Mouse (Mus musculus): Measurements from ENCODE around the gene Skp1a.

Gene Skp1a

GRCm38 (mm10) chr11:52262338-52262737 is 30.5 kb downstream of the Skp1a start:
- TF ChIP-seq POU5F1 (IDR thresholded peaks at IDR 0.05; ENCODE audit: borderline replicate concordance, low read length), result no peak
- TF ChIP-seq NANOG (IDR thresholded peaks at IDR 0.05; ENCODE audit: borderline replicate concordance, low read length), result no peak
- TF ChIP-seq CTCF (conservative IDR thresholded peaks at IDR 0.05; ENCODE audit: low read length), result no peak
- Histone ChIP-seq H3K9me3 (ENCODE audit: low read length) (no peaks in the 10 kb centered on the region), H3K36me3 (ENCODE audit: insufficient read depth, low read length) (peaks cover 78% of the 10 kb centered on the region), H3K4me3 (replicated peaks; ENCODE audit: low read length) (no peak overlapping the region), H3K27me3 (ENCODE audit: insufficient read depth, low read length) (no peaks in the 10 kb centered on the region), H3K4me1 (replicated peaks; ENCODE audit: low read depth, low read length) (peaks cover 80% of the 10 kb centered on the region)

- Histone ChIP-seq H3K9me3 (ENCODE audit: low read length) (no peaks in the 10 kb centered on the region), H3K36me3 (ENCODE audit: insufficient read depth, low read length) (peaks cover 74% of the 10 kb centered on the region), H3K4me1 (replicated peaks; ENCODE audit: low read depth, low read length) (peaks cover 88% of the 10 kb centered on the region), H3K4me3 (replicated peaks; ENCODE audit: low read length) (peak overlapping the region; percentile 45), H3K27me3 (ENCODE audit: insufficient read depth, low read length) (no peaks in the 10 kb centered on the region)
- TF ChIP-seq POU5F1 (IDR thresholded peaks at IDR 0.05; ENCODE audit: borderline replicate concordance, low read length) (no peak), CTCF (conservative IDR thresholded peaks at IDR 0.05; ENCODE audit: low read length) (no peak), NANOG (IDR thresholded peaks at IDR 0.05; ENCODE audit: borderline replicate concordance, low read length) (no peak)
These were observed 33.1 kb downstream of the Skp1a start for GRCm38 (mm10) chr11:52264871-52265270.

- H3K36me3 ChIP-seq (ENCODE audit: insufficient read depth, low read length), result peaks cover 74% of the 10 kb centered on the region
- H3K27me3 ChIP-seq (ENCODE audit: insufficient read depth, low read length), result no peaks in the 10 kb centered on the region
- no peaks in the 10 kb centered on the region for H3K9me3 ChIP-seq (ENCODE audit: low read length)
- TF ChIP-seq NANOG (IDR thresholded peaks at IDR 0.05; ENCODE audit: borderline replicate concordance, low read length), result no peak
- no peak for TF ChIP-seq CTCF (conservative IDR thresholded peaks at IDR 0.05; ENCODE audit: low read length)
- TF ChIP-seq POU5F1 (IDR thresholded peaks at IDR 0.05; ENCODE audit: borderline replicate concordance, low read length), result no peak
- peaks cover 81% of the 10 kb centered on the region for H3K4me1 ChIP-seq (replicated peaks; ENCODE audit: low read depth, low read length)
- peak overlapping the region; percentile 45 for H3K4me3 ChIP-seq (replicated peaks; ENCODE audit: low read length)
These were observed 34.0 kb downstream of the Skp1a start for GRCm38 (mm10) chr11:52265616-52266307.

GRCm38 (mm10) chr11:52267271-52267670 is 35.5 kb downstream of the Skp1a start:
- H3K4me3 ChIP-seq (replicated peaks; ENCODE audit: low read length), result no peak overlapping the region
- TF ChIP-seq POU5F1 (IDR thresholded peaks at IDR 0.05; ENCODE audit: borderline replicate concordance, low read length), result no peak
- TF ChIP-seq NANOG (IDR thresholded peaks at IDR 0.05; ENCODE audit: borderline replicate concordance, low read length), result no peak
- no peak for TF ChIP-seq CTCF (conservative IDR thresholded peaks at IDR 0.05; ENCODE audit: low read length)
- H3K36me3 ChIP-seq (ENCODE audit: insufficient read depth, low read length), result peaks cover 70% of the 10 kb centered on the region
- no peaks in the 10 kb centered on the region for H3K9me3 ChIP-seq (ENCODE audit: low read length)
- no peaks in the 10 kb centered on the region for H3K27me3 ChIP-seq (ENCODE audit: insufficient read depth, low read length)
- H3K4me1 ChIP-seq (replicated peaks; ENCODE audit: low read depth, low read length), result peaks cover 73% of the 10 kb centered on the region

GRCm38 (mm10) chr11:52268104-52268835 is 36.5 kb downstream of the Skp1a start:
- Histone ChIP-seq H3K27me3 (ENCODE audit: insufficient read depth, low read length) (no peaks in the 10 kb centered on the region), H3K9me3 (ENCODE audit: low read length) (no peaks in the 10 kb centered on the region), H3K4me3 (replicated peaks; ENCODE audit: low read length) (peak overlapping the region; percentile 3; the same call in 1 of the 2 replicates), H3K36me3 (ENCODE audit: insufficient read depth, low read length) (peaks cover 68% of the 10 kb centered on the region), H3K4me1 (replicated peaks; ENCODE audit: low read depth, low read length) (peaks cover 73% of the 10 kb centered on the region)
- TF ChIP-seq NANOG (IDR thresholded peaks at IDR 0.05; ENCODE audit: borderline replicate concordance, low read length) (no peak), CTCF (conservative IDR thresholded peaks at IDR 0.05; ENCODE audit: low read length) (no peak), POU5F1 (IDR thresholded peaks at IDR 0.05; ENCODE audit: borderline replicate concordance, low read length) (no peak)

GRCm38 (mm10) chr11:52269841-52270240 is 38.0 kb downstream of the Skp1a start:
- peaks cover 72% of the 10 kb centered on the region for H3K36me3 ChIP-seq (ENCODE audit: insufficient read depth, low read length)
- peaks cover 76% of the 10 kb centered on the region for H3K4me1 ChIP-seq (replicated peaks; ENCODE audit: low read depth, low read length)
- no peak overlapping the region for H3K4me3 ChIP-seq (replicated peaks; ENCODE audit: low read length)
- H3K9me3 ChIP-seq (ENCODE audit: low read length), result no peaks in the 10 kb centered on the region
- no peaks in the 10 kb centered on the region for H3K27me3 ChIP-seq (ENCODE audit: insufficient read depth, low read length)
- TF ChIP-seq NANOG (IDR thresholded peaks at IDR 0.05; ENCODE audit: borderline replicate concordance, low read length) (no peak), CTCF (conservative IDR thresholded peaks at IDR 0.05; ENCODE audit: low read length) (no peak), POU5F1 (IDR thresholded peaks at IDR 0.05; ENCODE audit: borderline replicate concordance, low read length) (no peak)

GRCm38 (mm10) chr11:52271765-52272495 is 40.1 kb downstream of the Skp1a start:
- Histone ChIP-seq H3K4me1 (replicated peaks; ENCODE audit: low read depth, low read length) (peaks cover 78% of the 10 kb centered on the region), H3K9me3 (ENCODE audit: low read length) (no peaks in the 10 kb centered on the region), H3K4me3 (replicated peaks; ENCODE audit: low read length) (no peak overlapping the region), H3K27me3 (ENCODE audit: insufficient read depth, low read length) (no peaks in the 10 kb centered on the region), H3K36me3 (ENCODE audit: insufficient read depth, low read length) (peaks cover 82% of the 10 kb centered on the region)
- TF ChIP-seq POU5F1 (IDR thresholded peaks at IDR 0.05; ENCODE audit: borderline replicate concordance, low read length) (no peak), CTCF (conservative IDR thresholded peaks at IDR 0.05; ENCODE audit: low read length) (no peak), NANOG (IDR thresholded peaks at IDR 0.05; ENCODE audit: borderline replicate concordance, low read length) (no peak)

GRCm38 (mm10) chr11:52272619-52273018 is 40.8 kb downstream of the Skp1a start:
- no peak for TF ChIP-seq CTCF (conservative IDR thresholded peaks at IDR 0.05; ENCODE audit: low read length)
- no peak for TF ChIP-seq NANOG (IDR thresholded peaks at IDR 0.05; ENCODE audit: borderline replicate concordance, low read length)
- TF ChIP-seq POU5F1 (IDR thresholded peaks at IDR 0.05; ENCODE audit: borderline replicate concordance, low read length), result no peak
- Histone ChIP-seq H3K4me3 (replicated peaks; ENCODE audit: low read length) (no peak overlapping the region), H3K36me3 (ENCODE audit: insufficient read depth, low read length) (peaks cover 89% of the 10 kb centered on the region), H3K9me3 (ENCODE audit: low read length) (no peaks in the 10 kb centered on the region), H3K27me3 (ENCODE audit: insufficient read depth, low read length) (no peaks in the 10 kb centered on the region), H3K4me1 (replicated peaks; ENCODE audit: low read depth, low read length) (peaks cover 84% of the 10 kb centered on the region)
